Mouse (Mus musculus) cerebellum, adult 8-10 months (tissue): ENCODE results near the gene Trub1.

Source experiments
- DNase-seq: peaks from one replicate; pipeline ENCODE4 v3.0.0; 2022

The Trub1 gene

GRCm38 (mm10) chr19:57442936-57443657 is 9.6 kb upstream of the Trub1 start:
- no peak for DNase-seq

- DNase-seq: peak; percentile 5
Observed at GRCm38 (mm10) chr19:57445049-57445448, 7.7 kb upstream of the Trub1 start.

- DNase-seq: no peak
Observed at GRCm38 (mm10) chr19:57450849-57451248, 1.9 kb upstream of the Trub1 start.

- DNase-seq: no peak
Observed at GRCm38 (mm10) chr19:57451762-57452161, 950 bp upstream of the Trub1 start.

GRCm38 (mm10) chr19:57453218-57453600 is 497 bp downstream of the Trub1 start:
- no peak for DNase-seq

- DNase-seq: no peak
Observed at GRCm38 (mm10) chr19:57455286-57455960, 2.7 kb downstream of the Trub1 start.

GRCm38 (mm10) chr19:57457075-57457474 is 4.4 kb downstream of the Trub1 start:
- peak; percentile 16 for DNase-seq

GRCm38 (mm10) chr19:57463741-57464140 is 11.0 kb downstream of the Trub1 start:
- no peak for DNase-seq

GRCm38 (mm10) chr19:57465742-57466141 is 13.0 kb downstream of the Trub1 start:
- no peak for DNase-seq

GRCm38 (mm10) chr19:57471033-57471432 is 18.3 kb downstream of the Trub1 start:
- no peak for DNase-seq

- no peak for DNase-seq
Observed at GRCm38 (mm10) chr19:57472169-57472568, 19.5 kb downstream of the Trub1 start.

GRCm38 (mm10) chr19:57473301-57473700 is 20.6 kb downstream of the Trub1 start:
- DNase-seq: no peak

- DNase-seq: no peak
Observed at GRCm38 (mm10) chr19:57475298-57475697, 22.6 kb downstream of the Trub1 start.

- no peak for DNase-seq
Observed at GRCm38 (mm10) chr19:57477310-57477709, 24.6 kb downstream of the Trub1 start.

- DNase-seq: no peak
Observed at GRCm38 (mm10) chr19:57478056-57478455, 25.3 kb downstream of the Trub1 start.

- no peak for DNase-seq
Observed at GRCm38 (mm10) chr19:57479886-57480655, 27.4 kb downstream of the Trub1 start.

GRCm38 (mm10) chr19:57481743-57482259 is 29.1 kb downstream of the Trub1 start:
- no peak for DNase-seq

GRCm38 (mm10) chr19:57482815-57483214 is 30.1 kb downstream of the Trub1 start:
- peak; percentile 20 for DNase-seq

GRCm38 (mm10) chr19:57487051-57487658 is 34.4 kb downstream of the Trub1 start:
- no peak for DNase-seq

GRCm38 (mm10) chr19:57489527-57489926 is 36.8 kb downstream of the Trub1 start:
- no peak for DNase-seq

- DNase-seq: no peak
Observed at GRCm38 (mm10) chr19:57491030-57491429, 38.3 kb downstream of the Trub1 start.

- DNase-seq: no peak
Observed at GRCm38 (mm10) chr19:57494020-57494419, 41.3 kb downstream of the Trub1 start.

GRCm38 (mm10) chr19:57498110-57498743 is 45.5 kb downstream of the Trub1 start:
- DNase-seq: no peak
